Mouse (Mus musculus): Measurements from ENCODE around the gene Scube3. TPM values are rescaled to one million over a fixed set of nuclear protein-coding genes. Genes with fewer than 3 reads are reported as not detected.

Scube3 gene
- polyA plus RNA-seq, 1 experiment from 2014 or later, result 9.4 TPM

Other genes starting within 250 kb of the Scube3 start
- 13.3 and 13.4 TPM in 2 replicates for gene Anks1, start 232.8 kb upstream of the Scube3 start, polyA plus RNA-seq (2015; fragmentation: Nextera tagmentation; extraction: Ambion mirVana)
- gene Taf11, start 232.3 kb upstream of the Scube3 start, polyA plus RNA-seq (2015; fragmentation: Nextera tagmentation; extraction: Ambion mirVana), result 89.6 and 90.4 TPM in 2 replicates
- 1.9 and 2.1 TPM in 2 replicates for gene Tcp11, start 61.5 kb upstream of the Scube3 start, polyA plus RNA-seq (2015; fragmentation: Nextera tagmentation; extraction: Ambion mirVana)
- 36.6 and 41.2 TPM in 2 replicates for gene Zfp523, start 35.0 kb downstream of the Scube3 start, polyA plus RNA-seq (2015; fragmentation: Nextera tagmentation; extraction: Ambion mirVana)
- gene Def6, start 65.6 kb downstream of the Scube3 start, polyA plus RNA-seq (2015; fragmentation: Nextera tagmentation; extraction: Ambion mirVana), result 13.0 and 13.1 TPM in 2 replicates
- 3.2 and 3.3 TPM in 2 replicates for gene Ppard, start 90.6 kb downstream of the Scube3 start, polyA plus RNA-seq (2015; fragmentation: Nextera tagmentation; extraction: Ambion mirVana)
- gene Fance, start 171.4 kb downstream of the Scube3 start, polyA plus RNA-seq (2015; fragmentation: Nextera tagmentation; extraction: Ambion mirVana), result 34.5 and 39.5 TPM in 2 replicates
- 653 and 701 TPM in 2 replicates for gene Rpl10a, start 186.3 kb downstream of the Scube3 start, polyA plus RNA-seq (2015; fragmentation: Nextera tagmentation; extraction: Ambion mirVana)
- gene Tead3, start 208.7 kb downstream of the Scube3 start, polyA plus RNA-seq (2015; fragmentation: Nextera tagmentation; extraction: Ambion mirVana), result 14.9 and 18.9 TPM in 2 replicates
- 7.3 and 10.5 TPM in 2 replicates for gene Tulp1, start 223.1 kb downstream of the Scube3 start, polyA plus RNA-seq (2015; fragmentation: Nextera tagmentation; extraction: Ambion mirVana)